Mouse (Mus musculus): ENCODE results near the gene Camk2d. TPM values are rescaled to one million over a fixed set of nuclear protein-coding genes. Genes with fewer than 3 reads are reported as not detected.

Gene Camk2d
- polyA plus RNA-seq, 1 experiment: 25.3 TPM

GRCm38 (mm10) chr3:126630111-126630869 is 34.2 kb downstream of the Camk2d start:
- H3K4me1 ChIP-seq (ENCODE audit: control insufficient read depth, insufficient read depth, low read length): peaks cover 2% of the 10 kb centered on the region
- no peak for TF ChIP-seq POLR2A (IDR thresholded peaks at IDR 0.05; ENCODE audit: borderline replicate concordance, control insufficient read depth, low read depth, low read length)
- no peak for TF ChIP-seq CTCF (IDR thresholded peaks at IDR 0.05; ENCODE audit: control insufficient read depth, insufficient read depth, low read length)
- no peak overlapping the region for H3K4me3 ChIP-seq (replicated peaks; ENCODE audit: control insufficient read depth, low read depth, low read length)
- H3K27ac ChIP-seq (ENCODE audit: control insufficient read depth, insufficient read depth, low read depth, low read length, poor library complexity): no peak overlapping the region
- WGBS: 37% methylated on average over 19 of the region's 19 CpGs

- 89% methylated on average over 8 of the region's 8 CpGs for whole genome bisulfite sequencing
- TF ChIP-seq POLR2A (IDR thresholded peaks at IDR 0.05; ENCODE audit: borderline replicate concordance, control insufficient read depth, low read depth, low read length) (no peak), CTCF (IDR thresholded peaks at IDR 0.05; ENCODE audit: control insufficient read depth, insufficient read depth, low read length) (no peak)
- Histone ChIP-seq H3K4me1 (ENCODE audit: control insufficient read depth, insufficient read depth, low read length) (no peaks in the 10 kb centered on the region), H3K27ac (ENCODE audit: control insufficient read depth, insufficient read depth, low read depth, low read length, poor library complexity) (no peak overlapping the region), H3K4me3 (replicated peaks; ENCODE audit: control insufficient read depth, low read depth, low read length) (no peak overlapping the region)
These were observed 35.5 kb downstream of the Camk2d start for GRCm38 (mm10) chr3:126631583-126631982.

DNA sequence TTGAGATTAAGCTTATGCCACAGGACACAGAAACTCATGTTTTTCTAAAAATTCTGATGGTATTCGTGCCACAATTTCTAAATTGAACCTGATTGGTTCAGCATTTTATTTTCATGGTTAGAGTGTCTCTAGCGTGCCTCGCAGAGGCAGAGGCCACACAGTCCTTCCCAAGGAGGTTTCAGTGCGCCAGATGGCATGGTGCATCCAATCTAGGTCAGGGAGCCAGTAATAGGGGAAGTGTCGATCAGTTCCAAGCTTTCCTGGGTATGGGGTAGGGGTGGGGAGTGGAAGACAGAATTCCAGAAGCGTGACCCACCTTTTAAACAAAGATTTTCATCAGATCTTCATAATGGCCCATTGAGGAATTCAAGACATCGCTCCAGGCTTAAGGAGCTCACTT is 36.5 kb downstream of the Camk2d start:
- Histone ChIP-seq H3K4me3 (replicated peaks; ENCODE audit: control insufficient read depth, low read depth, low read length) (no peak overlapping the region), H3K4me1 (ENCODE audit: control insufficient read depth, insufficient read depth, low read length) (no peaks in the 10 kb centered on the region), H3K27ac (ENCODE audit: control insufficient read depth, insufficient read depth, low read depth, low read length, poor library complexity) (no peak overlapping the region)
- 82% methylated on average over 7 of the region's 7 CpGs for WGBS
- TF ChIP-seq POLR2A (IDR thresholded peaks at IDR 0.05; ENCODE audit: borderline replicate concordance, control insufficient read depth, low read depth, low read length): no peak
- no peak for TF ChIP-seq CTCF (IDR thresholded peaks at IDR 0.05; ENCODE audit: control insufficient read depth, insufficient read depth, low read length)

- Histone ChIP-seq H3K27ac (ENCODE audit: control insufficient read depth, insufficient read depth, low read depth, low read length, poor library complexity) (no peak overlapping the region), H3K4me3 (replicated peaks; ENCODE audit: control insufficient read depth, low read depth, low read length) (no peak overlapping the region), H3K4me1 (ENCODE audit: control insufficient read depth, insufficient read depth, low read length) (no peaks in the 10 kb centered on the region)
- WGBS: 89% methylated on average over 6 of the region's 6 CpGs
- no peak for TF ChIP-seq CTCF (IDR thresholded peaks at IDR 0.05; ENCODE audit: control insufficient read depth, insufficient read depth, low read length)
- no peak for TF ChIP-seq POLR2A (IDR thresholded peaks at IDR 0.05; ENCODE audit: borderline replicate concordance, control insufficient read depth, low read depth, low read length)
These were observed 38.1 kb downstream of the Camk2d start for GRCm38 (mm10) chr3:126634171-126634570.

DNA sequence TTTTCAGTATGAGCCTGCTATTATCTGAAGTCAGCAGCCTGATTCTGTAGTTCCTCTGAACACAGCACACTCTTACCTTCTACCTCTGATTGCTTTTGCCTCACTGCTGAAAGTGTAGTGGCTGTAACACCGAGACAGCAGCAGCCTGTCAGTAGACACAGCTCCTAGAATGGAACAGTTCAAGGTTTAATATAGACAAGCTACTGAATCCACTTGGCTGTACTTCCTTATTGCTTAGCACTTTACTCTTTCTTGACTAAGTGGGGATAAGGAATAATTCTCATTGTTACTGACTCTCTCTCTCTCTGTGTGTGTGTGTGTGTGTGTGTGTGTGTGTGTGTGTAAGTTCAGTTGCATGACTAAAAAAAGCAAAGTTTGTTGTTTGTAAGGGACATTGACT is 42.2 kb downstream of the Camk2d start:
- TF ChIP-seq POLR2A (IDR thresholded peaks at IDR 0.05; ENCODE audit: borderline replicate concordance, control insufficient read depth, low read depth, low read length) (no peak), CTCF (IDR thresholded peaks at IDR 0.05; ENCODE audit: control insufficient read depth, insufficient read depth, low read length) (no peak)
- Histone ChIP-seq H3K4me3 (replicated peaks; ENCODE audit: control insufficient read depth, low read depth, low read length) (no peak overlapping the region), H3K4me1 (ENCODE audit: control insufficient read depth, insufficient read depth, low read length) (no peaks in the 10 kb centered on the region), H3K27ac (ENCODE audit: control insufficient read depth, insufficient read depth, low read depth, low read length, poor library complexity) (no peak overlapping the region)
- WGBS: 68% methylated on average over 1 of the region's 1 CpGs

DNA sequence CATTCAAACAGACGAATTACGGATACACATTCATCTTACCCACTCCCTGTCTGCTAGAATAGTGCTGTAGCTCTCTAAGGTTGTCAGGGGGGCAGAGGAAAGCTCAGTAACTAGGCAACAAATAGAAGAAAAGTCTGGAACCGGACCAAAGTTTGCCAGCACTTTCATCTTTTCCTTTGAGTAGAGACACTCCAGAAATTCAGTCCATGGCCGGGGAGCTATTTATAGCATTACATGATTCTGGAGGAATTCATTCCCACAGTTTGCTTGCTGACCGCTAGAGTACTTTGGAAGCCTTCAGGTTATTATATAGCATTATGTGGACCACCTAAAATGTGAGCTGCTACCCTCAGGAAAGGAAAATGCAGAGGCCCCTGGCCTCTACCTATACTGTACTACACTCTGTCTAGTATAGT is 43.0 kb downstream of the Camk2d start:
- Histone ChIP-seq H3K4me3 (replicated peaks; ENCODE audit: control insufficient read depth, low read depth, low read length) (no peak overlapping the region), H3K27ac (ENCODE audit: control insufficient read depth, insufficient read depth, low read depth, low read length, poor library complexity) (no peak overlapping the region), H3K4me1 (ENCODE audit: control insufficient read depth, insufficient read depth, low read length) (no peaks in the 10 kb centered on the region)
- TF ChIP-seq CTCF (IDR thresholded peaks at IDR 0.05; ENCODE audit: control insufficient read depth, insufficient read depth, low read length) (no peak), POLR2A (IDR thresholded peaks at IDR 0.05; ENCODE audit: borderline replicate concordance, control insufficient read depth, low read depth, low read length) (no peak)
- 80% methylated on average over 5 of the region's 5 CpGs for WGBS

- Histone ChIP-seq H3K4me3 (replicated peaks; ENCODE audit: control insufficient read depth, low read depth, low read length) (no peak overlapping the region), H3K4me1 (ENCODE audit: control insufficient read depth, insufficient read depth, low read length) (no peaks in the 10 kb centered on the region), H3K27ac (ENCODE audit: control insufficient read depth, insufficient read depth, low read depth, low read length, poor library complexity) (no peak overlapping the region)
- 86% methylated on average over 10 of the region's 10 CpGs for WGBS
- TF ChIP-seq CTCF (IDR thresholded peaks at IDR 0.05; ENCODE audit: control insufficient read depth, insufficient read depth, low read length): no peak
- no peak for TF ChIP-seq POLR2A (IDR thresholded peaks at IDR 0.05; ENCODE audit: borderline replicate concordance, control insufficient read depth, low read depth, low read length)
These were observed 44.5 kb downstream of the Camk2d start for GRCm38 (mm10) chr3:126640443-126641251.

- no peak for TF ChIP-seq POLR2A (IDR thresholded peaks at IDR 0.05; ENCODE audit: borderline replicate concordance, control insufficient read depth, low read depth, low read length)
- no peak for TF ChIP-seq CTCF (IDR thresholded peaks at IDR 0.05; ENCODE audit: control insufficient read depth, insufficient read depth, low read length)
- Histone ChIP-seq H3K4me3 (replicated peaks; ENCODE audit: control insufficient read depth, low read depth, low read length) (no peak overlapping the region), H3K27ac (ENCODE audit: control insufficient read depth, insufficient read depth, low read depth, low read length, poor library complexity) (no peak overlapping the region), H3K4me1 (ENCODE audit: control insufficient read depth, insufficient read depth, low read length) (no peaks in the 10 kb centered on the region)
- 75% methylated on average over 4 of the region's 4 CpGs for WGBS
These were observed 45.3 kb downstream of the Camk2d start for GRCm38 (mm10) chr3:126641451-126641850.
